Mouse (Mus musculus): ENCODE measurements around the gene Rwdd3. TPM values are rescaled to one million over a fixed set of nuclear protein-coding genes. Genes with fewer than 3 reads are reported as not detected.

Rwdd3 gene
- total RNA-seq, 2 experiments from 2014 or later: 2.0 to 2.5 TPM

- Histone ChIP-seq H3K4me3 (no peak overlapping the region), H3K27ac (no peak overlapping the region)
- TF ChIP-seq CTCF (IDR thresholded peaks at IDR 0.05): no peak
- intact Hi-C loops (cut with DNase I): loop anchor here (5.0 kb wide), 1 partner anchor 133 kb away; no protein-coding TSS in a partner anchor
- DNase-seq: no peak
These were observed 2.9 kb upstream of the Rwdd3 start for GRCm38 (mm10) chr3:121174248-121174945.

DNA sequence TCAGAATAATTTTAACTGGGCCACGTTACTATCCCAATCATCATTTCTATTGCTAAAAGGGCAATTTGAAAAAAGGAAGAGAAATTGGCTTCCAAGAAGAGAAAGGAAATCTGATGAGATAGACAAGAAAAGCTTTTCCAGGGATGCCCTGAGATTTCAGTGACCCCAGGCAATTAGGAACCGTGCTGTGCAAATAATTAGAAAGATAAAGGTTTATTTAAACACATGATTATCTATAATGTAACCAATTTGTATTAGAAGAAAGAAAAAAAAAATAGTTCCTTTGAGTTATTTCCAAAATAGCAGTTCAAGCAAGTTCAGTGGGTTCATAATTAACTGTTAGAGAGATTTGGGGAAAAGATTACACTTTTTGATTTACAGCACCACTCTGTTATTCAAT, 1.2 kb upstream of the Rwdd3 start:
- intact Hi-C loops (cut with DNase I): loop anchor here (5.0 kb wide), 1 partner anchor 135 kb away; no protein-coding TSS in a partner anchor
- no peak for DNase-seq
- no peak for TF ChIP-seq CTCF (IDR thresholded peaks at IDR 0.05)
- H3K27ac ChIP-seq: no peak overlapping the region
- no peak overlapping the region for H3K4me3 ChIP-seq

DNA sequence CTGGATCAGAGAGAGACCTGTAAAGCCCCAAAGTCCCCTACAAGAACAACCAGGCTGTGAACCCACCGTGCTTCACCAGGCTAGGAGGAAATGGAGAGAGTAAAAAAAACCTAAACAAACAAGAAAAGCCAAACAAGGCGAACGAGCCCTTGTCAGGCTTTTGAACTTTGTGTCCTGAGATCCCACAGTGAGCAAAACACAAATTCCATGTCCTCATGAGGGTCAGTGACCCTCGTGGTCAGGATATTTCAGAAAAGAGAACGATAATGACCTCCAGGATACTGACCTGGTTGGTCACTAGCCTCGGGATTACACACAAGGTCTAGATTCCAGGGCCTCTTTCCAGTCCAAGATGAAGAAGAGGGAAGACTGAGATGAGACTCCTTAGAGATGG, 374 bp upstream of the Rwdd3 start:
- no peak for DNase-seq
- no peak for TF ChIP-seq CTCF (IDR thresholded peaks at IDR 0.05)
- intact Hi-C loops (cut with DNase I): loop anchor here (2.0 to 5.0 kb wide), 4 partner anchors 91 to 329 kb away; no protein-coding TSS in a partner anchor
- peak overlapping the region; percentile 86 for H3K27ac ChIP-seq
- H3K4me3 ChIP-seq: peak overlapping the region; percentile 90

DNA sequence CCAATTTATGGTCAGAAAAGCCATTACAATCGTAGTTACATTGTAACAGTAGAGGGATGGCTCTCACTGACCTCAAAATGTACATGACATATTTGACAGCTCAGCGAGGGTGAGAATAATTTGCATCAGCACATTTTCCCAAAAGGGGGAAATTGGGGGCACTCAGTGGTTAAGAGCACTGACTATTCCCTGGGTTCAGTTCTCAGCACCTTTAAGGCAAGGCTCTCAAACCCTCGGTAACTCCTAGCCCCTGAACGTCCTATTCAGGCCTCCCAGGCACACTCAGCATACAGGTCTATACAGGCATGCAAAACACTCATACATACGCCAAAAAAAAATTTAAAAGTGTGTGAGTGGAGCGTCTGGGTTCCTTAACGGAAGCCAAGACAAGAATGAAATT, 864 bp downstream of the Rwdd3 start:
- no peak for DNase-seq
- no peak overlapping the region for H3K27ac ChIP-seq
- H3K4me3 ChIP-seq: peak overlapping the region; percentile 90
- intact Hi-C loops (cut with DNase I): loop anchor here (2.0 to 5.0 kb wide), 4 partner anchors 92 to 330 kb away; no protein-coding TSS in a partner anchor
- TF ChIP-seq CTCF (IDR thresholded peaks at IDR 0.05): no peak

DNA sequence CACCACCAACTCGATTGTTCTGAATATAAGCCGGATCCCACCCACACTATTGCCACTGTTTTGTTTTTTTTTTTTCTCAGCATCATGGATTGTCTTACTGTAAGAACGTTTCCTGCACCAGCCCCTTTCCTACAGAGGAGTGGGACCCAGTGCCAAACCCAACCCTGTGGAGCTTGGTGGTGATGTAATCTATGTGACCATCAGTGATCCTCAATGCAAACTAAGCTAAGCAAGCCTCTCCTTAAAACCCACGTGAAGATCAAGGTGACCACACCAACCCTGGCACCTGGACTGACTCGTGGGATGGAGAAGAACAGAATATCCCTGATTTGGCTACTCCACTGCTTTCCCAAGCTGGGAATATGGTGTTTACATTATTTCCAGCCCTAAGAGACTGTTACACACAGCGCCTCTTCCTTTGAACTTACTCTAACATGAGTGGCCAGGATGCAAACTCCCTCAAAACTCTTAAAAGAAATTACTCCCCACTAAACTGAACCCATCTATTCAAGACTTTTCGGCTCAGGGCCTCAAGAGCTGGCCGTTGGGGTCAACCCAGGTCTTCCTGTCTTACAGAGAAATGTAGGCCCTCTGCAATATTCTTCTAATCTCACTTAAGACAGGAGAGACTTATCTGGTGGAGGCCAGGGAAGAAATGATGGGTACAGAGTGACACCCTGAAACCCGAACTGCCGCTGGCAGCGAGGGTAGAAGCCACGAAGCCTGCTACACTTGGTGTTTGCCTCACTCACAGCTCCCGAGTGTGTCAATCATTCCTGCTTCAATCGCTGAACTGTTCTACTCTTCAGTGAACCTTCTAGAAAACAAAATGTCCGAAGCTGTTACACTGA, 2.2 kb downstream of the Rwdd3 start:
- Histone ChIP-seq H3K27ac (no peak overlapping the region), H3K4me3 (no peak overlapping the region)
- no peak for DNase-seq
- intact Hi-C loops (cut with DNase I): no loop called here
- TF ChIP-seq CTCF (IDR thresholded peaks at IDR 0.05): no peak

DNA sequence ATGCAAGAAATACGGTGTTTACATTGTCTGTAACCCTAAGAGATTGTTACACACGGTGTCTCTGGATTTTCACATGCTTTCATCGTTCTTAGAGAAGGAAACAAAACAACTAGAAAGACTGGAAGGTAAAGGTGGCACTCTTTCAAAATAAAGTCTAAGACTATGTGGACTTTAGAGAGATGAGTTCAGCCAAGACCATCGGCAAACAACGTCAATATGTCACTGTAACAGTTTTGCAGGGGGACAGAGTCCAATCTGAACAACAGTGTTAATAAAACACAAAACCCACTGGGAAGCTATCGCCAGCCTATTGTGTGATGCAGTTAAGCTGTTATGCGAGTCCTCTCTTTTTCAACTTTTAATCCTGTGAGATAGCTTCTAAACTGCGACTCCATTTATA, 2.9 kb downstream of the Rwdd3 start:
- no peak for TF ChIP-seq CTCF (IDR thresholded peaks at IDR 0.05)
- no peak for DNase-seq
- Histone ChIP-seq H3K27ac (no peak overlapping the region), H3K4me3 (no peak overlapping the region)
- intact Hi-C loops (cut with DNase I): no loop called here

DNA sequence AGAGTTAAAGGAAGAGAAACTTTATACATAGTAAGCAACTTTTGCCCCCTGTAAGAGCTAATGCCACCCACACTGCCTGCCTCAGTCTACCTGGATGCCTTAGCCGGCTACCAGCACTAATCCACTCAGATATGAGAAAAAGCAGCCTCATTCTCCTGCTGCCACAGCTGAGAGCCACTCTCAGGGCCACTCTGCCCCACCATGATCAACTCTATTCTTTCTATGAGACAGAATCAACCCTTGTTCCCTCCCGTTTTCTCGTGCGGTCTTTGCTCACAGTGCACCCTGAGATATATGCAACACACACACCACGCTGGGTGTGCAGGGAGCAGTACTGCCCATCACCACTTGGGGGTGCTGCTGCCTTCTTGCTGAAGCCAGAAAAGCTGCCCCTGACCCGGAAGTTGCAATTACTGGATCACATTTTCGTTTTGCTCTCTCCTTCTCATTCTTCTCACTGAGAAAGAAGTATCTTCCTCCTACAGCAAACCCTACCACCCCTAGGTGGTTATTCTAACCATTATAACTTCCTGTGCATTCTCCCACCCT, 8.2 kb downstream of the Rwdd3 start:
- Histone ChIP-seq H3K27ac (no peak overlapping the region), H3K4me3 (no peak overlapping the region)
- TF ChIP-seq CTCF (IDR thresholded peaks at IDR 0.05): peak; percentile 85
- peak; percentile 73 for DNase-seq
- intact Hi-C loops (cut with DNase I): no loop called here

GRCm38 (mm10) chr3:121161661-121162060, 9.8 kb downstream of the Rwdd3 start:
- TF ChIP-seq CTCF (IDR thresholded peaks at IDR 0.05): peak; percentile 41
- Histone ChIP-seq H3K27ac (no peak overlapping the region), H3K4me3 (no peak overlapping the region)
- intact Hi-C loops (cut with DNase I): no loop called here
- DNase-seq: no peak

GRCm38 (mm10) chr3:121160424-121160823, 11.1 kb downstream of the Rwdd3 start:
- Histone ChIP-seq H3K4me3 (no peak overlapping the region), H3K27ac (no peak overlapping the region)
- intact Hi-C loops (cut with DNase I): no loop called here
- TF ChIP-seq CTCF (IDR thresholded peaks at IDR 0.05): no peak
- DNase-seq: no peak

DNA sequence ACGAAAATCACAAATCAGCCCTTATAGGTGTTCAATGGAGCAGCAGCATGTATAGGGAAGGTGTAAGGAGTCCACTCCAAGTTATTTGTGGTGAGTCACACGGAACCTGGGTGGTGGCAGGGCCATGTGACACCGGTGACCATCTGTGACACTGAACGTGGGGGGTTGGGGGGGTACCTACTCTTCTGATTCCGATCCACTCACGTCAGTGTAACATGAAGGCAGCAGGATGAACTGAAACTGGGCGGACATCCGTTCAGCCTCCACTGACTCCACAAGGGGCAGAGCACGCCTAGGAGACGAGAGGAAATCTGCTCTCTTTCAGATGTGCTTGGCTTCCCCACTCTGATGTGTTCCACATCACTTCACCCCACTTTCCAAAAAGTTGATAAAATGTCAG, 11.9 kb downstream of the Rwdd3 start:
- no peak overlapping the region for H3K27ac ChIP-seq
- no peak for TF ChIP-seq CTCF (IDR thresholded peaks at IDR 0.05)

GRCm38 (mm10) chr3:121158901-121159351, 12.6 kb downstream of the Rwdd3 start:
- DNase-seq: no peak
- intact Hi-C loops (cut with DNase I): no loop called here
- Histone ChIP-seq H3K27ac (no peak overlapping the region), H3K4me3 (no peak overlapping the region)
- no peak for TF ChIP-seq CTCF (IDR thresholded peaks at IDR 0.05)

More for the DNA sequence above, 11.9 kb downstream of the Rwdd3 start:
- H3K4me3 ChIP-seq: no peak overlapping the region
- intact Hi-C loops (cut with DNase I): no loop called here
- no peak for DNase-seq

DNA sequence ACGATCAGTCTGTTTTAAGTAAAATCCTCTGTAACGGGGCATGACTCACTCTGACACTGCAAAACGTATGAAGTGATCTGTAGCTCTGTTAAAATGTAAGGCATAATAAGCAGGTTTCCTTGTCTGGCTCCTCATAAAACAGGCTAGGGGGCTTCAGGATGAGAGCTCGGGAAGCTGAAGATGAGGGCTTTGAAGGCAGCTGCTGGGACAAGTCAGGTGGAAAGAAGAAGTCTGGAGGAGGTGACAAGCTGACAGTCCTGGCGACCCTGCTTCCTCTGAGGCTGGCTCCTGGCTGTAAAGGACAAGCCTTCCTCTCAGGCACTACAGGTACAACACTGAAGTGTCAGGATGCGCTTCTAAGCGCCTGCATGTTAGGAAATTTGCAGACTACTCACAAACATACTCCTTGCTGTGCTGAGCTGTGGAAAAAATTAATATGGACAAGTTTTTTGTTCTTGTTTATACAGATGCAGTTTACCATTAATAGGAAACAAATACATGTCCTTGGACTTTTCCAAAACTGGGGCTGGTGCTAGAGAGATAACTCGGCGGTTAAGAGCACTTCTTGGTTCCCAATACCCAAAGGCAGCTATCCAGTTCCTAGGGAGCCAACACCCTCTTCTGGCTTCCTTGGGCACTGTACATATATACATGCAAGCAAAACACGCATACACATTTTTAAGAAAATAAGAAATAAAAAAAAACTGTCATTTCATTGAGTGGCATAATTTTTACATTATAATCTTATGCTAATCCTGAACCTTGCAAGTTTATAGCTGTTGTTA, 13.8 kb downstream of the Rwdd3 start:
- DNase-seq: no peak

More for the DNA sequence above, 13.8 kb downstream of the Rwdd3 start:
- intact Hi-C loops (cut with DNase I): no loop called here
- Histone ChIP-seq H3K27ac (no peak overlapping the region), H3K4me3 (no peak overlapping the region)
- TF ChIP-seq CTCF (IDR thresholded peaks at IDR 0.05): no peak

Measured in gastrocnemius, adult 2 months (tissue).